Mouse (Mus musculus): ENCODE data around the gene Gm17606. TPM values are rescaled to one million over a fixed set of nuclear protein-coding genes. Genes with fewer than 3 reads are reported as not detected.

Gene Gm17606
- polyA plus RNA-seq (2016; fragmentation: Nextera tagmentation; extraction: Ambion mirVana), result not detected in 2 replicates

DNA sequence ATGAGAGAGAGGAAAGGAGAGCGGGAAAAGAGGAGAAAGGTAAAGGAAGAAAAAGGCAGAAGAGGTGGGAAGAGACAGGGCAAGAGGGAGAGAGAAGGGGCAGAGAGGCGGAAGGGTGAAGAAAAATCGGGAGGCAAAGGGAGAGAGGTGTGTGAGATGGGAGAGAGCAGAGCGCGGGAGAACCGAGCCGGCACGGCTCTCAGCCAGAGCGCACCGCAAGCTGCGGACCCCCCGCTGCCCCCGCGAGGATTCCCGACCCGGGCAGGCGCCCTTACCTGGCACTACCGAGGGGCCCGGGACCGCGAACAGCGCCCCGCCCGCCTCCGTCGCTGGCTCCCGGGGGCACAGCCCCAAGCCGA, at the start of gene Gm17606:
TSS of gene Gm17606 (plus strand) at position 7 of the 359 bp plus-strand sequence.
- WGBS, result 1% methylated on average over 28 of the region's 28 CpGs
- Histone ChIP-seq H3K9me3 (no peaks in the 10 kb centered on the region), H3K27me3 (ENCODE audit: insufficient read depth, poor library complexity, severe bottlenecking) (no peaks in the 10 kb centered on the region), H3K4me1 (peaks cover 36% of the 10 kb centered on the region), H3K36me3 (peaks cover 68% of the 10 kb centered on the region), H3K27ac (peak within 1 kb of the TSS; percentile 91), H3K4me3 (peak within 1 kb of the TSS; percentile 84)
- DNase-seq (ENCODE audit: low spot score), result no peak

GRCm38 (mm10) chr14:54591056-54591455, 49.7 kb upstream of the Gm17606 start:
- 91% methylated on average over 16 of the region's 16 CpGs for WGBS
- H3K4me1 ChIP-seq, result peaks cover 40% of the 10 kb centered on the region

GRCm38 (mm10) chr14:54592319-54592934, 48.3 kb upstream of the Gm17606 start:
- H3K9me3 ChIP-seq, result no peaks in the 10 kb centered on the region
- peaks cover 20% of the 10 kb centered on the region; the same call in 1 of the 2 replicates for H3K36me3 ChIP-seq
- no peaks in the 10 kb centered on the region for H3K27me3 ChIP-seq (ENCODE audit: insufficient read depth, poor library complexity, severe bottlenecking)
- H3K27ac ChIP-seq, result peak overlapping the region; percentile 81
- 40% methylated on average over 10 of the region's 10 CpGs for WGBS
- H3K4me1 ChIP-seq, result peaks cover 40% of the 10 kb centered on the region
- H3K4me3 ChIP-seq, result no peak overlapping the region
- no peak for DNase-seq (ENCODE audit: low spot score)

More at GRCm38 (mm10) chr14:54591056-54591455, 49.7 kb upstream of the Gm17606 start:
- Histone ChIP-seq H3K27me3 (ENCODE audit: insufficient read depth, poor library complexity, severe bottlenecking) (no peaks in the 10 kb centered on the region), H3K36me3 (peaks cover 16% of the 10 kb centered on the region; the same call in 1 of the 2 replicates), H3K27ac (no peak overlapping the region), H3K4me3 (no peak overlapping the region), H3K9me3 (no peaks in the 10 kb centered on the region)
- no peak for DNase-seq (ENCODE audit: low spot score)

GRCm38 (mm10) chr14:54594055-54594454, 46.7 kb upstream of the Gm17606 start:
- 85% methylated on average over 3 of the region's 3 CpGs for WGBS

GRCm38 (mm10) chr14:54594631-54595414, 45.9 kb upstream of the Gm17606 start:
- no peaks in the 10 kb centered on the region for H3K27me3 ChIP-seq (ENCODE audit: insufficient read depth, poor library complexity, severe bottlenecking)
- H3K4me3 ChIP-seq, result peak overlapping the region; percentile 32
- no peaks in the 10 kb centered on the region for H3K9me3 ChIP-seq
- 53% methylated on average over 28 of the region's 28 CpGs for WGBS
- H3K27ac ChIP-seq, result peak overlapping the region; percentile 79
- H3K36me3 ChIP-seq, result peaks cover 26% of the 10 kb centered on the region; the same call in 1 of the 2 replicates
- H3K4me1 ChIP-seq, result peaks cover 35% of the 10 kb centered on the region
- DNase-seq (ENCODE audit: low spot score), result no peak

More at GRCm38 (mm10) chr14:54594055-54594454, 46.7 kb upstream of the Gm17606 start:
- no peak for DNase-seq (ENCODE audit: low spot score)
- H3K27me3 ChIP-seq (ENCODE audit: insufficient read depth, poor library complexity, severe bottlenecking), result no peaks in the 10 kb centered on the region
- H3K27ac ChIP-seq, result no peak overlapping the region
- peaks cover 24% of the 10 kb centered on the region; the same call in 1 of the 2 replicates for H3K36me3 ChIP-seq
- H3K4me3 ChIP-seq, result no peak overlapping the region
- H3K4me1 ChIP-seq, result peaks cover 35% of the 10 kb centered on the region
- H3K9me3 ChIP-seq, result no peaks in the 10 kb centered on the region

DNA sequence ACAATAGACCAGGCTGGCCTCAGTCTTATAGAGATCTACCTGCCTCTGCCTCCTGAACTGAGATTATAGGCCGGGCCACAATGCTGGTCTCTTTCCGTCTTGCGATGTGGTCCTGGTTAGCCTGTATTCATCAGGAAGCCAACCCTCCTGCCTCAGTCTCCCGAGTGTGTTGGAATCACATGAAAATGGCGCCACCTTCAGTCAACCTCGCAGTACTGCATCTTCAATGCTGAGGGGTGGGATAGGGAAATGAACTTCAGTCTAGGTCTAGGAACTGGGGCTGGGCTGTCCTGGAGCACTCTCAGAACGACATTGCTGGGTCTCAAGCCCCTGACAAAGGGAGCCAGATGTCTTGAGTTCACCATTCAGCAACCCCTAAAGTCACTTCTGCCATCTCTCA, 43.7 kb upstream of the Gm17606 start:
- Histone ChIP-seq H3K4me3 (no peak overlapping the region), H3K27me3 (ENCODE audit: insufficient read depth, poor library complexity, severe bottlenecking) (no peaks in the 10 kb centered on the region), H3K4me1 (peaks cover 35% of the 10 kb centered on the region), H3K27ac (no peak overlapping the region), H3K36me3 (peaks cover 26% of the 10 kb centered on the region; the same call in 1 of the 2 replicates), H3K9me3 (no peaks in the 10 kb centered on the region)
- DNase-seq (ENCODE audit: low spot score), result no peak
- WGBS, result 79% methylated on average over 7 of the region's 7 CpGs

- WGBS, result 60% methylated on average over 2 of the region's 2 CpGs
- Histone ChIP-seq H3K4me1 (peaks cover 21% of the 10 kb centered on the region), H3K4me3 (no peak overlapping the region), H3K27ac (no peak overlapping the region), H3K9me3 (no peaks in the 10 kb centered on the region), H3K27me3 (ENCODE audit: insufficient read depth, poor library complexity, severe bottlenecking) (no peaks in the 10 kb centered on the region), H3K36me3 (peaks cover 10% of the 10 kb centered on the region; the same call in 1 of the 2 replicates)
- DNase-seq (ENCODE audit: low spot score), result no peak
Measured at GRCm38 (mm10) chr14:54601601-54602000, 39.2 kb upstream of the Gm17606 start.

GRCm38 (mm10) chr14:54602613-54603012, 38.1 kb upstream of the Gm17606 start:
- no peaks in the 10 kb centered on the region for H3K9me3 ChIP-seq
- no peak for DNase-seq (ENCODE audit: low spot score)
- peak overlapping the region; percentile 76 for H3K4me3 ChIP-seq
- peaks cover 5% of the 10 kb centered on the region; the same call in 1 of the 2 replicates for H3K36me3 ChIP-seq
- no peaks in the 10 kb centered on the region for H3K27me3 ChIP-seq (ENCODE audit: insufficient read depth, poor library complexity, severe bottlenecking)
- peak overlapping the region; percentile 98 for H3K27ac ChIP-seq
- H3K4me1 ChIP-seq, result peaks cover 21% of the 10 kb centered on the region
- 48% methylated on average over 4 of the region's 4 CpGs for WGBS

DNA sequence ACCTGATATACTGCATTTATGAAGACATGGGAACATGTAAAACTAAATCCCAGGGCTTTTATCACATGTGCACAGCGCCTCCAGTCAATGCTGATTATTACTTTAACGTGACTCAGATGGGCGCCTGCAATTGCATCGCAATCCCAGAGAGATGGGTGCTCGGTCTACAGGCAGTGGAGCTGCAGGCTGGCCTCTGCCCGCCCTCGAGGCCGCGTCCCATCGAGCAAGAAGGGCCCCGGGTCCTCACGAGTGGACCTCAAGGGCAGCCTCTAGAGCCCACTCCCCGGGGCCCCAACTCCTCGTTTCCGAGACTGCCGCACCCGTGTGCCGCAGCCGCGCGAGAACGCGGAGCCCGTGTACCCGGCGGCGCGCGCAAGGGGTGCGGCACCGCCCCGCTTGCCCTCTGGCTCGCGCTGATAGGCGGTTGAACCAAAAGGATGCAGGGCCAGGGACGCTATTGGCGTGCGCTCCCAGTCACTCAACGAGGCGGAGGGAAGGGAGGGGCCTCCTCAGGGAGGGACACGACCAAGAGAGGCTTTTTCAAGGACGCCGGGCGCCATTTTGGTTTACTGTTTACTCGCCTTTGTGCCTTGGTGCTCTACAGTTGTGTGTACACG, 37.6 kb upstream of the Gm17606 start:
- H3K4me3 ChIP-seq, result peak overlapping the region; percentile 76

GRCm38 (mm10) chr14:54603686-54604085, 37.1 kb upstream of the Gm17606 start:
- no peak for DNase-seq (ENCODE audit: low spot score)
- Histone ChIP-seq H3K27me3 (ENCODE audit: insufficient read depth, poor library complexity, severe bottlenecking) (no peaks in the 10 kb centered on the region), H3K36me3 (peaks cover 4% of the 10 kb centered on the region; the same call in 1 of the 2 replicates), H3K9me3 (no peaks in the 10 kb centered on the region), H3K4me1 (peaks cover 21% of the 10 kb centered on the region), H3K27ac (peak overlapping the region; percentile 98), H3K4me3 (peak overlapping the region; percentile 76)
- WGBS, result 81% methylated on average over 8 of the region's 8 CpGs

More for the DNA sequence above, 37.6 kb upstream of the Gm17606 start:
- H3K27me3 ChIP-seq (ENCODE audit: insufficient read depth, poor library complexity, severe bottlenecking), result no peaks in the 10 kb centered on the region
- peaks cover 21% of the 10 kb centered on the region for H3K4me1 ChIP-seq
- WGBS, result under 1% methylated on average over 46 of the region's 46 CpGs
- peak; percentile 99 for DNase-seq (ENCODE audit: low spot score)
- H3K27ac ChIP-seq, result peak overlapping the region; percentile 98
- no peaks in the 10 kb centered on the region for H3K9me3 ChIP-seq
- peaks cover 4% of the 10 kb centered on the region; the same call in 1 of the 2 replicates for H3K36me3 ChIP-seq

DNA sequence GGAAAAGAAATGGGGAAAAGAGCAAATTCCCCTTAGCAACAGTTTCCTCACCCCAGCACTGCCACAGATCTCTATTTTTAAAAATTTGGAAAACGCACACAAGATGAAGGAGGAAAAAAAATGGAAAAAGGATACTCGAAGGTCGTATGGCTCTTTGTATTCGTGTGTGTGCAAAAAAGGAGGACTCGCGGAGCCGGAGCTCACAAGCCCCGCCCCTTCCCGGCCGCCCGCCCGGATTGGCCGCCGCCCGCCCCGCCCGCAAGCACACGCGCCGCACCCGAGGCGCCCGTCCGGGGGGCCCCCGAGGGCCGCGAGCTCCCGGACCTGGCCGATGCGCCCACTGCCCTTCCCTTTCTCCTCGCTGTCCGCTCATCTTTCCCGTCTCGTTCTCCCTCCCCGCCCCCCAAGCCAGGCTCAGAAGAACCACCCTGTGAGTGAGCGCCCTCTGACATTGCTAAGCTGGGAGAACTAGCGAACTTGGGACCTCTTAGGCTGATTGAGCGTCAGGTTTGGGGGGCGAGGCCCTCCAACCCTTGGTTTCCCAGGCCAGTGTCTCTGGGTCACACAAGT, 34.9 kb upstream of the Gm17606 start, which contains the start of gene 4931414P19Rik:
TSS of gene 4931414P19Rik (minus strand) at position 242 of the 570 bp plus-strand sequence.
- H3K27ac ChIP-seq, result peak within 1 kb of the TSS; percentile 98
- H3K36me3 ChIP-seq, result peaks cover 4% of the 10 kb centered on the region; the same call in 1 of the 2 replicates
- no peaks in the 10 kb centered on the region for H3K9me3 ChIP-seq
- WGBS, result 2% methylated on average over 36 of the region's 39 CpGs
- peaks cover 21% of the 10 kb centered on the region for H3K4me1 ChIP-seq
- peak within 1 kb of the TSS; percentile 65 for H3K4me3 ChIP-seq
- H3K27me3 ChIP-seq (ENCODE audit: insufficient read depth, poor library complexity, severe bottlenecking), result no peaks in the 10 kb centered on the region
- DNase-seq (ENCODE audit: low spot score), result peak; percentile 88

- WGBS, result 62% methylated on average over 8 of the region's 8 CpGs
- no peak for DNase-seq (ENCODE audit: low spot score)
- Histone ChIP-seq H3K27ac (no peak overlapping the region), H3K36me3 (peaks cover 10% of the 10 kb centered on the region), H3K9me3 (no peaks in the 10 kb centered on the region), H3K4me1 (peaks cover 18% of the 10 kb centered on the region), H3K27me3 (ENCODE audit: insufficient read depth, poor library complexity, severe bottlenecking) (no peaks in the 10 kb centered on the region), H3K4me3 (no peak overlapping the region)
Measured at GRCm38 (mm10) chr14:54607226-54607625, 33.5 kb upstream of the Gm17606 start.
